Mouse (Mus musculus) lung, embryonic 14.5 days (tissue): ENCODE data around the gene Ccdc60. TPM values are rescaled to one million over a fixed set of nuclear protein-coding genes. Genes with fewer than 3 reads are reported as not detected.

Experiments
- ATAC-seq: fragments of 200-750 bp; cut with Nextera tagmentation; 2 replicates; pipeline ENCODE4 v1.8.0; 2017; ENCODE audit warnings: mild to moderate bottlenecking, moderate TSS enrichment, moderate library complexity; ENCODE audit not compliant: insufficient read depth
- DNase-seq: peaks from one replicate; pipeline ENCODE4 v3.0.0-alpha.2; 2015
- H3K27ac ChIP-seq: fragments of 300-500 bp; sonication (generic); 2 replicates; pipeline ENCODE4 v1.5.1; 2014; ENCODE audit warnings: low read depth, mild to moderate bottlenecking, moderate library complexity
- H3K27me3 ChIP-seq: fragments of 300-500 bp; sonication (generic); 2 replicates; pipeline ENCODE4 v1.6.1; 2014; ENCODE audit warnings: low read length, control low read depth; ENCODE audit not compliant: insufficient read depth
- H3K36me3 ChIP-seq: fragments of 300-500 bp; sonication (generic); 2 replicates; pipeline ENCODE4 v1.6.1; 2014; ENCODE audit warnings: control low read depth; ENCODE audit not compliant: insufficient read depth
- H3K4me1 ChIP-seq: fragments of 300-500 bp; sonication (generic); 2 replicates; pipeline ENCODE4 v1.6.1; 2014; ENCODE audit warnings: antibody characterized with exemption, control low read depth; ENCODE audit not compliant: insufficient read depth
- H3K4me2 ChIP-seq: fragments of 300-500 bp; sonication (generic); 2 replicates; pipeline ENCODE4 v1.6.1; 2014; ENCODE audit warnings: mild to moderate bottlenecking
- H3K4me3 ChIP-seq: fragments of 300-500 bp; sonication (generic); 2 replicates; pipeline ENCODE4 v1.5.1; 2014; ENCODE audit warnings: low read depth, low read length
- H3K9ac ChIP-seq: fragments of 300-500 bp; sonication (generic); 2 replicates; pipeline ENCODE4 v1.6.1; 2014
- H3K9me3 ChIP-seq: fragments of 300-500 bp; sonication (generic); 2 replicates; pipeline ENCODE4 v1.6.1; 2016; ENCODE audit warnings: low read depth, low read length, control low read depth
- CTCF ChIP-seq: IDR thresholded peaks from 2 replicates; pipeline ENCODE4 v1.5.1; 2016; ENCODE audit warnings: antibody characterized with exemption, low read depth
- WGBS: fragments of 180-500 bp; shearing (Covaris S2); extraction: QIAGEN DNeasy Blood & Tissue Kit; methylation state at CpG from one replicate; pipeline ENCODE4 v1.1.7; 2014; 5-methylcytosine and 5-hydroxymethylcytosine counted together
- polyA plus RNA-seq: library from polyadenylated mRNA; unstranded; fragments of >200 nt; fragmentation: Nextera tagmentation; extraction: Ambion mirVana; gene quantifications from 2 replicates; pipeline ENCODE4 v1.2.1, GENCODE M21; 2014

Ccdc60 gene
- polyA plus RNA-seq, 1 experiment from 2014 or later: 1.0 TPM

GRCm38 (mm10) chr5:116252186-116252585 is 36.6 kb downstream of the Ccdc60 start:
- Histone ChIP-seq H3K27ac (no peak overlapping the region), H3K4me1 (no peaks in the 10 kb centered on the region), H3K36me3 (no peaks in the 10 kb centered on the region), H3K27me3 (no peaks in the 10 kb centered on the region), H3K4me3 (no peak overlapping the region), H3K9ac (no peak overlapping the region), H3K9me3 (no peaks in the 10 kb centered on the region), H3K4me2 (no peak overlapping the region)
- 77% methylated on average over 6 of the region's 6 CpGs for WGBS
- DNase-seq (no peak), ATAC-seq (no peak)
- TF ChIP-seq CTCF: no peak

GRCm38 (mm10) chr5:116246642-116247041 is 42.1 kb downstream of the Ccdc60 start:
- no peaks in the 10 kb centered on the region for H3K27me3 ChIP-seq
- no peak for TF ChIP-seq CTCF
- H3K4me1 ChIP-seq: no peaks in the 10 kb centered on the region
- no peak overlapping the region for H3K4me3 ChIP-seq
- DNase-seq (no peak), ATAC-seq (no peak)
- no peak overlapping the region for H3K9ac ChIP-seq
- no peak overlapping the region for H3K27ac ChIP-seq
- H3K4me2 ChIP-seq: no peak overlapping the region
- WGBS: 77% methylated on average over 7 of the region's 7 CpGs
- H3K36me3 ChIP-seq: no peaks in the 10 kb centered on the region
- H3K9me3 ChIP-seq: no peaks in the 10 kb centered on the region

- H3K9ac ChIP-seq: no peak overlapping the region
- WGBS: 53% methylated on average over 3 of the region's 3 CpGs
- ATAC-seq: no peak
- no peak overlapping the region for H3K4me2 ChIP-seq
- no peaks in the 10 kb centered on the region for H3K36me3 ChIP-seq
- H3K4me1 ChIP-seq: no peaks in the 10 kb centered on the region
- H3K4me3 ChIP-seq: no peak overlapping the region
- no peak for TF ChIP-seq CTCF
- DNase-seq: no peak
- H3K27me3 ChIP-seq: no peaks in the 10 kb centered on the region
- H3K9me3 ChIP-seq: no peaks in the 10 kb centered on the region
- H3K27ac ChIP-seq: no peak overlapping the region
Observed at GRCm38 (mm10) chr5:116244476-116244875, 44.3 kb downstream of the Ccdc60 start.

- DNase-seq (peak; percentile 25), ATAC-seq (no peak)
- H3K4me1 ChIP-seq: no peaks in the 10 kb centered on the region
- H3K4me3 ChIP-seq: no peak overlapping the region
- no peak overlapping the region for H3K9ac ChIP-seq
- no peaks in the 10 kb centered on the region for H3K27me3 ChIP-seq
- H3K4me2 ChIP-seq: no peak overlapping the region
- WGBS: 60% methylated on average over 9 of the region's 9 CpGs
- H3K27ac ChIP-seq: no peak overlapping the region
- H3K9me3 ChIP-seq: no peaks in the 10 kb centered on the region
- no peaks in the 10 kb centered on the region for H3K36me3 ChIP-seq
- no peak for TF ChIP-seq CTCF
Observed at GRCm38 (mm10) chr5:116243622-116244021, 45.2 kb downstream of the Ccdc60 start.

GRCm38 (mm10) chr5:116231841-116232643 is 56.7 kb downstream of the Ccdc60 start:
- ATAC-seq: no peak
- H3K4me1 ChIP-seq: no peaks in the 10 kb centered on the region
- peak; percentile 91 for DNase-seq
- no peak overlapping the region for H3K9ac ChIP-seq
- H3K27ac ChIP-seq: no peak overlapping the region
- TF ChIP-seq CTCF: peak; percentile 82
- H3K4me3 ChIP-seq: no peak overlapping the region
- no peaks in the 10 kb centered on the region for H3K9me3 ChIP-seq
- peak overlapping the region; percentile 32 for H3K4me2 ChIP-seq
- H3K36me3 ChIP-seq: no peaks in the 10 kb centered on the region
- WGBS: 20% methylated on average over 19 of the region's 19 CpGs
- H3K27me3 ChIP-seq: no peaks in the 10 kb centered on the region

- Histone ChIP-seq H3K4me1 (no peaks in the 10 kb centered on the region), H3K4me3 (no peak overlapping the region), H3K9ac (no peak overlapping the region), H3K27me3 (no peaks in the 10 kb centered on the region), H3K36me3 (no peaks in the 10 kb centered on the region), H3K27ac (no peak overlapping the region), H3K4me2 (no peak overlapping the region), H3K9me3 (no peaks in the 10 kb centered on the region)
- WGBS: 81% methylated on average over 6 of the region's 6 CpGs
- ATAC-seq: no peak
- DNase-seq: no peak
- no peak for TF ChIP-seq CTCF
Observed at GRCm38 (mm10) chr5:116228414-116228813, 60.4 kb downstream of the Ccdc60 start.

- 73% methylated on average over 6 of the region's 6 CpGs for WGBS
- DNase-seq (no peak), ATAC-seq (no peak)
- no peaks in the 10 kb centered on the region for H3K9me3 ChIP-seq
- H3K4me2 ChIP-seq: no peak overlapping the region
- no peak overlapping the region for H3K9ac ChIP-seq
- no peaks in the 10 kb centered on the region for H3K4me1 ChIP-seq
- H3K36me3 ChIP-seq: no peaks in the 10 kb centered on the region
- TF ChIP-seq CTCF: no peak
- no peaks in the 10 kb centered on the region for H3K27me3 ChIP-seq
- H3K27ac ChIP-seq: no peak overlapping the region
- H3K4me3 ChIP-seq: no peak overlapping the region
Observed at GRCm38 (mm10) chr5:116224023-116224422, 64.8 kb downstream of the Ccdc60 start.
